Mouse (Mus musculus) forebrain, embryonic 15.5 days (tissue): ENCODE results near the gene Slc25a39. TPM values are rescaled to one million over a fixed set of nuclear protein-coding genes. Genes with fewer than 3 reads are reported as not detected.
A peak's percentile ranks its signal among the peaks of the same experiment; 100 is the strongest.
"Not testable (repeated sequence)": the region's sequence is repeated elsewhere in the genome, so short reads cannot be mapped to it uniquely, and the experiment has no call there.

Experiments
- ATAC-seq: fragments of 200-750 bp; cut with Nextera tagmentation; replicated peaks from 2 replicates; pipeline ENCODE4 v1.8.0; 2017; ENCODE audit warnings: mild to moderate bottlenecking, moderate TSS enrichment, moderate library complexity
- H3K27ac ChIP-seq: fragments of 300-500 bp; sonication (generic); replicated peaks from 2 replicates; pipeline ENCODE4 v1.5.1; 2015; ENCODE audit warnings: mild to moderate bottlenecking, inconsistent platforms
- H3K27me3 ChIP-seq: fragments of 300-500 bp; sonication (generic); 2 replicates; pipeline ENCODE4 v1.6.1; 2015; ENCODE audit warnings: inconsistent platforms
- H3K36me3 ChIP-seq: fragments of 300-500 bp; sonication (generic); 2 replicates; pipeline ENCODE4 v1.6.1; 2015; ENCODE audit warnings: mild to moderate bottlenecking, inconsistent platforms
- H3K4me1 ChIP-seq: fragments of 300-500 bp; sonication (generic); 2 replicates; pipeline ENCODE4 v1.6.1; 2015; ENCODE audit warnings: inconsistent platforms
- H3K4me2 ChIP-seq: fragments of 300-500 bp; sonication (generic); replicated peaks from 2 replicates; pipeline ENCODE4 v1.6.1; 2015; ENCODE audit warnings: mild to moderate bottlenecking, inconsistent platforms
- H3K4me3 ChIP-seq: fragments of 300-500 bp; sonication (generic); 2 replicates; pipeline ENCODE4 v1.5.1; 2015; ENCODE audit warnings: mild to moderate bottlenecking, inconsistent platforms
- H3K9ac ChIP-seq: fragments of 300-500 bp; sonication (generic); replicated peaks from 2 replicates; pipeline ENCODE4 v1.6.1; 2015; ENCODE audit warnings: mild to moderate bottlenecking, inconsistent platforms
- H3K9me3 ChIP-seq: fragments of 300-500 bp; sonication (generic); 2 replicates; pipeline ENCODE4 v1.6.1; 2016; ENCODE audit warnings: inconsistent platforms
- WGBS: fragments of 180-500 bp; shearing (Covaris S2); methylation state at CpG from one replicate; pipeline ENCODE4 v1.1.7; 2015; ENCODE audit warnings: mixed read lengths; 5-methylcytosine and 5-hydroxymethylcytosine counted together
- polyA plus RNA-seq: library from polyadenylated mRNA; unstranded; fragments of >200 nt; fragmentation: Nextera tagmentation; extraction: Ambion mirVana; gene quantifications from 2 replicates; pipeline ENCODE4 v1.2.1, GENCODE M21; 2015

The Slc25a39 gene
- polyA plus RNA-seq, 1 experiment from 2014 or later = 144 TPM

- Histone ChIP-seq H3K36me3 (no peaks in the 10 kb centered on the region), H3K4me3 (no peak overlapping the region), H3K9ac (no peak overlapping the region), H3K9me3 (no peaks in the 10 kb centered on the region), H3K4me2 (no peak overlapping the region), H3K27ac (no peak overlapping the region), H3K4me1 (no peaks in the 10 kb centered on the region), H3K27me3 (no peaks in the 10 kb centered on the region)
- no peak for ATAC-seq
- 64% methylated on average over 8 of the region's 8 CpGs for WGBS
These were observed 13.8 kb upstream of the Slc25a39 start for GRCm38 (mm10) chr11:102421559-102421958.

- Histone ChIP-seq H3K9ac (no peak overlapping the region), H3K27me3 (no peaks in the 10 kb centered on the region), H3K9me3 (no peaks in the 10 kb centered on the region), H3K27ac (no peak overlapping the region), H3K4me3 (no peak overlapping the region), H3K36me3 (no peaks in the 10 kb centered on the region), H3K4me1 (no peaks in the 10 kb centered on the region), H3K4me2 (no peak overlapping the region)
- ATAC-seq = no peak
These were observed 11.1 kb upstream of the Slc25a39 start for GRCm38 (mm10) chr11:102418887-102419286.

GRCm38 (mm10) chr11:102417160-102417559 lies 9.4 kb upstream of the Slc25a39 start:
- Histone ChIP-seq H3K4me2 (no peak overlapping the region), H3K36me3 (no peaks in the 10 kb centered on the region), H3K27me3 (no peaks in the 10 kb centered on the region), H3K4me1 (no peaks in the 10 kb centered on the region), H3K9ac (no peak overlapping the region), H3K4me3 (no peak overlapping the region), H3K27ac (no peak overlapping the region), H3K9me3 (no peaks in the 10 kb centered on the region)
- WGBS = 88% methylated on average over 1 of the region's 1 CpGs
- no peak for ATAC-seq

- ATAC-seq = no peak
- no peaks in the 10 kb centered on the region for H3K9me3 ChIP-seq
- H3K27me3 ChIP-seq = no peaks in the 10 kb centered on the region
- no peak overlapping the region for H3K4me2 ChIP-seq
- H3K9ac ChIP-seq = no peak overlapping the region
- peaks cover 4% of the 10 kb centered on the region; the same call in 1 of the 2 replicates for H3K4me1 ChIP-seq
- H3K27ac ChIP-seq = no peak overlapping the region
- no peak overlapping the region for H3K4me3 ChIP-seq
- 77% methylated on average over 10 of the region's 10 CpGs for WGBS
- no peaks in the 10 kb centered on the region for H3K36me3 ChIP-seq
These were observed 7.5 kb upstream of the Slc25a39 start for GRCm38 (mm10) chr11:102415034-102415802.

GRCm38 (mm10) chr11:102413059-102413458 lies 5.3 kb upstream of the Slc25a39 start:
- no peaks in the 10 kb centered on the region for H3K9me3 ChIP-seq
- no peak overlapping the region for H3K4me3 ChIP-seq
- peaks cover 12% of the 10 kb centered on the region for H3K4me1 ChIP-seq
- 74% methylated on average over 8 of the region's 8 CpGs for WGBS
- no peak overlapping the region for H3K9ac ChIP-seq
- ATAC-seq = no peak
- no peak overlapping the region for H3K4me2 ChIP-seq
- no peaks in the 10 kb centered on the region for H3K36me3 ChIP-seq
- H3K27ac ChIP-seq = no peak overlapping the region
- no peaks in the 10 kb centered on the region for H3K27me3 ChIP-seq

- Histone ChIP-seq H3K4me1 (peaks cover 21% of the 10 kb centered on the region), H3K9me3 (no peaks in the 10 kb centered on the region), H3K4me3 (no peak overlapping the region), H3K9ac (no peak overlapping the region), H3K36me3 (no peaks in the 10 kb centered on the region), H3K4me2 (no peak overlapping the region), H3K27me3 (no peaks in the 10 kb centered on the region), H3K27ac (no peak overlapping the region)
- no peak; the same call in 1 of the 2 replicates for ATAC-seq
- 6% methylated on average over 11 of the region's 11 CpGs for WGBS
These were observed 4.0 kb upstream of the Slc25a39 start for GRCm38 (mm10) chr11:102411704-102412103.

GRCm38 (mm10) chr11:102411061-102411460 lies 3.3 kb upstream of the Slc25a39 start:
- Histone ChIP-seq H3K4me2 (no peak overlapping the region), H3K27me3 (no peaks in the 10 kb centered on the region), H3K9me3 (no peaks in the 10 kb centered on the region), H3K4me1 (peaks cover 27% of the 10 kb centered on the region), H3K36me3 (no peaks in the 10 kb centered on the region), H3K27ac (no peak overlapping the region), H3K9ac (no peak overlapping the region), H3K4me3 (no peak overlapping the region)
- ATAC-seq = no peak
- 76% methylated on average over 3 of the region's 3 CpGs for WGBS

- WGBS = 92% methylated on average over 3 of the region's 3 CpGs
- not testable (repeated sequence) for H3K36me3 ChIP-seq, H3K27me3 ChIP-seq, ATAC-seq, H3K9ac ChIP-seq, H3K27ac ChIP-seq, H3K4me2 ChIP-seq, H3K9me3 ChIP-seq, H3K4me3 ChIP-seq
- H3K4me1 ChIP-seq = peaks cover 34% of the 10 kb centered on the region
These were observed 2.6 kb upstream of the Slc25a39 start for GRCm38 (mm10) chr11:102410345-102410744.

- 78% methylated on average over 3 of the region's 3 CpGs for WGBS
- no peak overlapping the region for H3K4me2 ChIP-seq
These were observed 2.1 kb upstream of the Slc25a39 start for GRCm38 (mm10) chr11:102409795-102410330.

GRCm38 (mm10) chr11:102408888-102409794 lies 1.4 kb upstream of the Slc25a39 start:
- no peak for ATAC-seq
- H3K9ac ChIP-seq = peak overlapping the region; percentile 16

More at GRCm38 (mm10) chr11:102409795-102410330, 2.1 kb upstream of the Slc25a39 start:
- Histone ChIP-seq H3K4me1 (peaks cover 37% of the 10 kb centered on the region), H3K36me3 (no peaks in the 10 kb centered on the region), H3K27me3 (no peaks in the 10 kb centered on the region), H3K9me3 (no peaks in the 10 kb centered on the region), H3K9ac (no peak overlapping the region), H3K4me3 (no peak overlapping the region), H3K27ac (no peak overlapping the region)
- no peak for ATAC-seq

GRCm38 (mm10) chr11:102408344-102408876 lies 664 bp upstream of the Slc25a39 start:
- H3K9me3 ChIP-seq = no peaks in the 10 kb centered on the region
- H3K4me3 ChIP-seq = peak overlapping the region; percentile 89
- H3K4me2 ChIP-seq = peak overlapping the region; percentile 96
- H3K27ac ChIP-seq = peak overlapping the region; percentile 86
- H3K36me3 ChIP-seq = peaks cover 12% of the 10 kb centered on the region
- ATAC-seq = peak; percentile 96
- H3K4me1 ChIP-seq = peaks cover 43% of the 10 kb centered on the region
- H3K9ac ChIP-seq = peak overlapping the region; percentile 16
- H3K27me3 ChIP-seq = no peaks in the 10 kb centered on the region
- WGBS = under 1% methylated on average over 32 of the region's 32 CpGs

More at GRCm38 (mm10) chr11:102408888-102409794, 1.4 kb upstream of the Slc25a39 start:
- H3K9me3 ChIP-seq = no peaks in the 10 kb centered on the region
- peak overlapping the region; percentile 96 for H3K4me2 ChIP-seq
- 42% methylated on average over 15 of the region's 15 CpGs for WGBS
- H3K4me1 ChIP-seq = peaks cover 43% of the 10 kb centered on the region
- peaks cover 6% of the 10 kb centered on the region; the same call in 1 of the 2 replicates for H3K36me3 ChIP-seq
- peak overlapping the region; percentile 86 for H3K27ac ChIP-seq
- H3K27me3 ChIP-seq = no peaks in the 10 kb centered on the region
- peak overlapping the region; percentile 89 for H3K4me3 ChIP-seq
